Mouse (Mus musculus) gonadal fat pad, adult 2 months (tissue): Measurements from ENCODE around the gene Mphosph8. TPM values are rescaled to one million over a fixed set of nuclear protein-coding genes. Genes with fewer than 3 reads are reported as not detected.

Experiments
- DNase-seq: peaks from one replicate; pipeline ENCODE4 v3.0.0-alpha.2; 2012; ENCODE audit warnings: low read depth
- polyA plus RNA-seq: library from polyadenylated mRNA; depleted of rRNA; stranded (reverse); fragments of >200 nt; gene quantifications from 2 replicates; pipeline ENCODE4 v1.2.3, GENCODE M21; 2012; rRNA removed

The Mphosph8 gene
- polyA plus RNA-seq, result 5.3 and 5.4 TPM in 2 replicates

- DNase-seq, result peak; percentile 73
These were observed at the start of gene Mphosph8 for GRCm38 (mm10) chr14:56667969-56668802. Gene Mphosph8, plus strand, starts transcription at chr14:56668248.

GRCm38 (mm10) chr14:56620425-56620824 lies 47.6 kb upstream of the Mphosph8 start:
- DNase-seq, result no peak

GRCm38 (mm10) chr14:56626202-56626601 lies 41.8 kb upstream of the Mphosph8 start:
- DNase-seq, result no peak

- no peak for DNase-seq
These were observed 39.7 kb upstream of the Mphosph8 start for GRCm38 (mm10) chr14:56628336-56628735.

GRCm38 (mm10) chr14:56631109-56631508 lies 36.9 kb upstream of the Mphosph8 start:
- no peak for DNase-seq

GRCm38 (mm10) chr14:56647206-56647605 lies 20.8 kb upstream of the Mphosph8 start:
- DNase-seq, result peak; percentile 49

- no peak for DNase-seq
These were observed 18.6 kb upstream of the Mphosph8 start for GRCm38 (mm10) chr14:56649448-56649847.

- DNase-seq, result no peak
These were observed 2.4 kb upstream of the Mphosph8 start for GRCm38 (mm10) chr14:56665651-56666050.

- no peak for DNase-seq
These were observed 1.1 kb upstream of the Mphosph8 start for GRCm38 (mm10) chr14:56666909-56667308.

GRCm38 (mm10) chr14:56669046-56669620 lies 1.1 kb downstream of the Mphosph8 start:
- DNase-seq, result no peak

GRCm38 (mm10) chr14:56685426-56685825 lies 17.4 kb downstream of the Mphosph8 start:
- no peak for DNase-seq

- DNase-seq, result no peak
These were observed 21.1 kb downstream of the Mphosph8 start for GRCm38 (mm10) chr14:56689116-56689515.

GRCm38 (mm10) chr14:56689766-56690165 lies 21.7 kb downstream of the Mphosph8 start:
- DNase-seq, result peak; percentile 84

- DNase-seq, result no peak
These were observed 27.4 kb downstream of the Mphosph8 start for GRCm38 (mm10) chr14:56695495-56695894.

GRCm38 (mm10) chr14:56697836-56698235 lies 29.8 kb downstream of the Mphosph8 start:
- peak; percentile 87 for DNase-seq

- DNase-seq, result no peak
These were observed 34.6 kb downstream of the Mphosph8 start for GRCm38 (mm10) chr14:56702644-56703043.

- no peak for DNase-seq
These were observed 37.6 kb downstream of the Mphosph8 start for GRCm38 (mm10) chr14:56705687-56706086.

GRCm38 (mm10) chr14:56726493-56726892 lies 58.4 kb downstream of the Mphosph8 start:
- no peak for DNase-seq

GRCm38 (mm10) chr14:56740175-56740574 lies 72.1 kb downstream of the Mphosph8 start:
- no peak for DNase-seq
